Mouse (Mus musculus): ENCODE results near the gene Phlda3. TPM values are rescaled to one million over a fixed set of nuclear protein-coding genes. Genes with fewer than 3 reads are reported as not detected.

The Phlda3 gene
- polyA plus RNA-seq, 1 experiment from 2014 or later: 22.8 TPM

DNA sequence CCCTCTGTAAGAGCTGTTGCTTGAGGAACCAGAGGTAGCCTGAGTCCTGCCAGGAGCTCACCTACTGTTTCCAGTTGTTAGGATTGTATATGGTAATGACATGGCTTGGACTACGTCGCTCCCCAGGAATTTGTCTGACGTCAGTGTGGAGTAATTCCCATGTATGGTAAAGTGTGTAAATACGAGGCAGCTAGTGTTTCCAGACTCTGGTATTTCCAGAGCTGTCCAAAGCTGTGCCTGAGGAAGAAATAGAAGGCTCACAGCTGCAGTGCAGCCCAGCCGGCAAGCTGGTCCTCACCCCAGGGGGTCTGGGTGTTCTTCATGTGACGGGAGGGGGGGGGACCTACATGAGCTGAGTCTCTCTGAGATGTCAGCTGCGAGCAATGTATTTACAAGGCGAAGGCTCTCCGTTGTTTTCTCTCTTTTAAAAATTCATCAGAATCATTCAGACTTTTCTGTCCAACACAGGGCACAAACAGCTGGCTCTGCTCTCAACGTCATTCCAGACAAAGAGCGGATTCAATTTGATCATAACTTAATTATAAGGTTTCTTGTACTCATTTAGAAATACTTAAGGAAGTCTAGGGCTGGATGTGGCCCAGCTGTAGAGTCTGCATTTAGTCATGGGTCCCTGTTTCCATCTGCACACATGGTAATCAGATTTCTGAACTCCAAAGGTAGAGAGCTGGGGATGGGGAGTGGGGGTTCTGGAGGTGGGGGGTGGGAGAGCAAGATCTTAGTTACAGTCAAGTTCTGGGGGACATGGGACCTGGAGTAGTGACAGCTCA is 33.8 kb upstream of the Phlda3 start:
- H3K27me3 ChIP-seq (ENCODE audit: low read depth, poor library complexity, severe bottlenecking): peaks cover 31% of the 10 kb centered on the region
- no peak overlapping the region for H3K4me3 ChIP-seq
- peaks cover 73% of the 10 kb centered on the region for H3K4me1 ChIP-seq
- no peaks in the 10 kb centered on the region for H3K36me3 ChIP-seq
- peak overlapping the region; percentile 38; the same call in 1 of the 2 replicates for H3K27ac ChIP-seq (replicated peaks)
- peak; percentile 26 for DNase-seq (ENCODE audit: low spot score)
- WGBS: 56% methylated on average over 11 of the region's 11 CpGs
- H3K9me3 ChIP-seq (replicated peaks): no peaks in the 10 kb centered on the region

DNA sequence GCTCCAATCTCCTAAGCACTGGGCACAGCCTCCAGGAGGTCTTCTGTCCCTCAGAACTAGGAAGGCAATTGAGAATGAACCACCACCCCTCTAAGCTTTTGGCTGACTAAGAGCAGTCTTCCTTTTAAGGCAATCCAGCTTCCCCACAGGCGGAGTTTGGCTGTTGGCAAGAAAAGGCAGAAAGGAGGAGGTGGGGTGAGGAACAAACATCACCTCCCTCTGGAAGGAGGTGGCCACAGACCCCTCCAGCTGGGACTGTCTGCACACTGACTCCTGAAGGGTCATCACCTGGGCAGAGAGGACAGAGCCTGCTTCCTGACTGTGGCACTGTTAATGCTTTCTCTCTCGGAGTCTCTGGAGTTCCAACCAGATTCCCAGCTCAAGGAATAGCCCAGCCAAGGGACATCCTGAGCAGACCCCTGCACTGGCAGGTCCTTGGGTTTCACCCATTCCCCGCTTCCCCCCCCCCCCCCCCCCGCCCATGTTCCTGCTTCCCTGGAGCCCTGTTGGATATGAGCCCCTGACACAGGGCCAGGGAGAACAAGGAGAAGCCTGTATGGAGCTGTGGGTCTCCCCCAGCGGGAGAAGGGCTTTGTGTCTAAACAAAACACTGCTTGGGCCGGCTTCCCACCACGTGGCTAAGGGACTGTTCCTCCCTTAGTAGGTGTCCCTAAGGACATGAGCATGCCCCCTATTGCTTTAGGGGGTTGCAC is 31.5 kb upstream of the Phlda3 start:
- peaks cover 61% of the 10 kb centered on the region for H3K4me1 ChIP-seq
- DNase-seq (ENCODE audit: low spot score): no peak

DNA sequence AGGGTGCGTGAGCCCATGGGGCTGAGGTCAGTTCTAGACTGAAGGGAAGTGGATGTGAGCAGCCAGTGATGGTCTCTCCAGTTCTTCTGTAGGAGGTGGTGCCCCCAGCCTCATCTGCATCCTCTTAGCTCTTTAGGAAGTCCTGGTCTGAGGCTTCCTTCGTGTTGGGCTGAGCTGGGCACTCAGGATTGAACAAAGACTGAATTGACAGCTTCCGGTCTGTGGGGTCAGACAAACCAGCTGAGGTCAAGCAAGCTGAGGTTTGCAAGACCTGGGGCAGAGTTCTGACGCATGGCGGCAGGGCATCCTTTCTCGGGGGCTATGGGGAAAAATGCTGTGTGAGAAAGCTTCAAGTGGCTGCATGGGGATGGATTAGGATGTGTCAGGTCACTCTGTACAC is 30.5 kb upstream of the Phlda3 start:
- peak; percentile 43 for DNase-seq (ENCODE audit: low spot score)
- Histone ChIP-seq H3K4me3 (no peak overlapping the region), H3K4me1 (peaks cover 57% of the 10 kb centered on the region), H3K27ac (replicated peaks) (peak overlapping the region; percentile 74), H3K36me3 (peaks cover 4% of the 10 kb centered on the region; the same call in 1 of the 2 replicates), H3K27me3 (ENCODE audit: low read depth, poor library complexity, severe bottlenecking) (peaks cover 11% of the 10 kb centered on the region), H3K9me3 (replicated peaks) (no peaks in the 10 kb centered on the region)
- whole genome bisulfite sequencing: 23% methylated on average over 6 of the region's 6 CpGs

More for the DNA sequence above, 31.5 kb upstream of the Phlda3 start:
- peak overlapping the region; percentile 74 for H3K27ac ChIP-seq (replicated peaks)
- no peaks in the 10 kb centered on the region for H3K36me3 ChIP-seq
- 33% methylated on average over 6 of the region's 7 CpGs for WGBS
- no peaks in the 10 kb centered on the region for H3K9me3 ChIP-seq (replicated peaks)
- H3K27me3 ChIP-seq (ENCODE audit: low read depth, poor library complexity, severe bottlenecking): peaks cover 20% of the 10 kb centered on the region
- no peak overlapping the region for H3K4me3 ChIP-seq

DNA sequence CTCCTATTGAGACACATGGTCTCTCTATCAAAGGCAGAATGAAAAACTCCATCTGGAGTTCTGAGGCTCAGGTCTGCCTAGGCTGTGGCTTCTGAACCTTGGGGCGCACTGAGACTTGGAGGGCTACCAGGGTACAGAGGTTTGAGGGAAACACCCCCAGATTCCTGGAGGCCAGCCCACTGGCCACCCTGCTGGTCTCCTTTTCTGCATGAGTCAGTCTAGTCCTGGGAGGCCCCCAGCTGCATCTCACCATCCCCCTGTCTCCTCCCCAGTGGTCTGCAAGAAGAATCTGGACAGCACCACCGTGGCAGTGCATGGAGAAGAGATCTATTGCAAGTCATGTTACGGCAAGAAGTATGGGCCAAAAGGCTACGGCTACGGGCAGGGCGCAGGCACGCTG is 20.9 kb upstream of the Phlda3 start:
- WGBS: 91% methylated on average over 7 of the region's 7 CpGs
- H3K4me1 ChIP-seq: peaks cover 13% of the 10 kb centered on the region
- no peak overlapping the region for H3K27ac ChIP-seq (replicated peaks)
- H3K27me3 ChIP-seq (ENCODE audit: low read depth, poor library complexity, severe bottlenecking): no peaks in the 10 kb centered on the region
- peaks cover 18% of the 10 kb centered on the region; the same call in 1 of the 2 replicates for H3K36me3 ChIP-seq
- no peaks in the 10 kb centered on the region for H3K9me3 ChIP-seq (replicated peaks)
- DNase-seq (ENCODE audit: low spot score): no peak
- no peak overlapping the region for H3K4me3 ChIP-seq

DNA sequence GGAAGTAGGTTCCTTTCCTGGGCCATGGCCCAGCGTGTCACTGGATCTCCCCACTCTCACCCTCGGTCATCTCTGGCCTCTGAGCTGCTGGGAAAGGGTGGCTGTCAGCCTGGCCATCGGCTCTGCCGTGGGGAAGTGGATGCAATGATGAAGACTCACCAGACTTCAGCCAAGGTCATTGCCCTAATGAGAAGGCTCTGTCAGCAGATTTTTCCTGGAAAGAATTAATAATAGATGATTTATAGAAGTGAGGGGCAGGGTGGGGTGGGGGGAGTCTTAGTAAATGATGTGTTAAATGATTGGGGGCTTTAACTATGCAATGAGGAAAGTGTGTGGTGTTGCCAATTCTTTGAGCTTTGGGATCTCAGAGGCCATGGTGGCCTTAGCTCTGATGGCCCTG is 19.7 kb upstream of the Phlda3 start:
- no peaks in the 10 kb centered on the region for H3K27me3 ChIP-seq (ENCODE audit: low read depth, poor library complexity, severe bottlenecking)
- peaks cover 7% of the 10 kb centered on the region for H3K4me1 ChIP-seq
- H3K4me3 ChIP-seq: no peak overlapping the region
- no peaks in the 10 kb centered on the region for H3K9me3 ChIP-seq (replicated peaks)
- H3K36me3 ChIP-seq: peaks cover 28% of the 10 kb centered on the region
- WGBS: 92% methylated on average over 4 of the region's 4 CpGs
- H3K27ac ChIP-seq (replicated peaks): no peak overlapping the region
- DNase-seq (ENCODE audit: low spot score): no peak

GRCm38 (mm10) chr1:135752737-135753348 is 13.1 kb upstream of the Phlda3 start:
- 0 out of 2 replicates have a peak overlapping the region, but pooled peaks have one; percentile 30 for H3K27ac ChIP-seq (replicated peaks)

GRCm38 (mm10) chr1:135755287-135755686 is 10.6 kb upstream of the Phlda3 start:
- H3K27me3 ChIP-seq (ENCODE audit: low read depth, poor library complexity, severe bottlenecking): peaks cover 10% of the 10 kb centered on the region; the same call in 1 of the 2 replicates

More at GRCm38 (mm10) chr1:135752737-135753348, 13.1 kb upstream of the Phlda3 start:
- DNase-seq (ENCODE audit: low spot score): peak; percentile 95
- 10% methylated on average over 10 of the region's 10 CpGs for WGBS
- H3K4me3 ChIP-seq: no peak overlapping the region
- peaks cover 10% of the 10 kb centered on the region; the same call in 1 of the 2 replicates for H3K27me3 ChIP-seq (ENCODE audit: low read depth, poor library complexity, severe bottlenecking)
- peaks cover 10% of the 10 kb centered on the region; the same call in 1 of the 2 replicates for H3K36me3 ChIP-seq
- H3K9me3 ChIP-seq (replicated peaks): no peaks in the 10 kb centered on the region
- peaks cover 9% of the 10 kb centered on the region for H3K4me1 ChIP-seq

GRCm38 (mm10) chr1:135755913-135756312 is 10.0 kb upstream of the Phlda3 start:
- H3K4me1 ChIP-seq: peaks cover 9% of the 10 kb centered on the region
- H3K36me3 ChIP-seq: peaks cover 4% of the 10 kb centered on the region; the same call in 1 of the 2 replicates
- no peak overlapping the region for H3K4me3 ChIP-seq
- peaks cover 10% of the 10 kb centered on the region; the same call in 1 of the 2 replicates for H3K27me3 ChIP-seq (ENCODE audit: low read depth, poor library complexity, severe bottlenecking)
- no peaks in the 10 kb centered on the region for H3K9me3 ChIP-seq (replicated peaks)
- H3K27ac ChIP-seq (replicated peaks): no peak overlapping the region
- no peak for DNase-seq (ENCODE audit: low spot score)
- WGBS: 90% methylated on average over 3 of the region's 3 CpGs

More at GRCm38 (mm10) chr1:135755287-135755686, 10.6 kb upstream of the Phlda3 start:
- Histone ChIP-seq H3K4me3 (no peak overlapping the region), H3K36me3 (peaks cover 10% of the 10 kb centered on the region; the same call in 1 of the 2 replicates), H3K4me1 (peaks cover 9% of the 10 kb centered on the region), H3K9me3 (replicated peaks) (no peaks in the 10 kb centered on the region), H3K27ac (replicated peaks) (no peak overlapping the region)
- DNase-seq (ENCODE audit: low spot score): no peak
- 73% methylated on average over 9 of the region's 9 CpGs for WGBS

DNA sequence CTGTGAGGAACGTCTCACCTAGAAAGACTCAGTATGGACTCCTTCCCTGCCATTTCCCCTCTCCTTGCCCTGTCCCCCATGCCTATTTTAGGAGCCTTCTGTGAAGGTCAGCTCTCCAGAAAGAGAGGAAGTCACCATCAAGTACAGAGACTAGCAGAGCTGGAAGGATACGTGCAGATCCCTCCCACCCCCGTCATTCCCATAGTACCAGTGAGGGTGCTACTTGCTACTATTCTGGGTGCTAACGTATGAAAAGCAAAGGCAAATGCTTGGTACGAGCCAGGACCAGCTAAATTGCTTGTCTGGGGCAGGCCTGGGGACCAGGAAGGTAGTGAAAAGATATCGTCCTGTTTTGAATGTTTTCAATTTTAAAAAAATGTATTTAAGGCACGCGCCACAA is 8.6 kb upstream of the Phlda3 start:
- H3K27me3 ChIP-seq (ENCODE audit: low read depth, poor library complexity, severe bottlenecking): peaks cover 10% of the 10 kb centered on the region; the same call in 1 of the 2 replicates
- no peak overlapping the region for H3K27ac ChIP-seq (replicated peaks)
- 74% methylated on average over 8 of the region's 8 CpGs for WGBS
- H3K9me3 ChIP-seq (replicated peaks): no peaks in the 10 kb centered on the region
- H3K36me3 ChIP-seq: no peaks in the 10 kb centered on the region
- H3K4me3 ChIP-seq: no peak overlapping the region
- DNase-seq (ENCODE audit: low spot score): no peak
- H3K4me1 ChIP-seq: peaks cover 9% of the 10 kb centered on the region

DNA sequence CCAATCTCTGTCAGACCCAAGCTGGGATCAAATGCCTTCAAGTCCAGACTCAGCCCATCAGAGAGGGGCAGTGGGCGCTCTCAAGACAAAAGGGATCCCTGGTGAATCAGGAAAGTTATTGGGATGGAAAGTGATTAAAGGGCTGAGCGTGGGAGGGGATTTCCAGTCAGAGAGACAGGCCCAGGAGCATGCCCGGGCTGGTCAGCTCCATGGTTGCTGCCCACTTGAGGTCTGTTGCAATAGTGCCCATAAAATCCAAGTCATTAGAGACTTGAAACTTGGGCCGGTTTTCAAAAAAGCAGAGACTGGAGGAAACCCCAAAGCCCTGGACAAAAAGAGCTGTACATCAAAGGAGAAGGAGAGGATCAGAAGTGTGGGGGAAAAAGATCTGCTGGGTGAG is 6.2 kb upstream of the Phlda3 start:
- Histone ChIP-seq H3K9me3 (replicated peaks) (no peaks in the 10 kb centered on the region), H3K27me3 (ENCODE audit: low read depth, poor library complexity, severe bottlenecking) (peaks cover 22% of the 10 kb centered on the region), H3K36me3 (no peaks in the 10 kb centered on the region), H3K4me3 (no peak overlapping the region), H3K4me1 (peaks cover 14% of the 10 kb centered on the region), H3K27ac (replicated peaks) (no peak overlapping the region)
- DNase-seq (ENCODE audit: low spot score): no peak
- 56% methylated on average over 4 of the region's 4 CpGs for WGBS

- 78% methylated on average over 8 of the region's 8 CpGs for WGBS
- Histone ChIP-seq H3K4me3 (no peak overlapping the region), H3K4me1 (peaks cover 14% of the 10 kb centered on the region), H3K36me3 (no peaks in the 10 kb centered on the region), H3K9me3 (replicated peaks) (no peaks in the 10 kb centered on the region), H3K27ac (replicated peaks) (no peak overlapping the region), H3K27me3 (ENCODE audit: low read depth, poor library complexity, severe bottlenecking) (peaks cover 24% of the 10 kb centered on the region)
- no peak for DNase-seq (ENCODE audit: low spot score)
These were observed 5.7 kb upstream of the Phlda3 start for GRCm38 (mm10) chr1:135760216-135760615.

DNA sequence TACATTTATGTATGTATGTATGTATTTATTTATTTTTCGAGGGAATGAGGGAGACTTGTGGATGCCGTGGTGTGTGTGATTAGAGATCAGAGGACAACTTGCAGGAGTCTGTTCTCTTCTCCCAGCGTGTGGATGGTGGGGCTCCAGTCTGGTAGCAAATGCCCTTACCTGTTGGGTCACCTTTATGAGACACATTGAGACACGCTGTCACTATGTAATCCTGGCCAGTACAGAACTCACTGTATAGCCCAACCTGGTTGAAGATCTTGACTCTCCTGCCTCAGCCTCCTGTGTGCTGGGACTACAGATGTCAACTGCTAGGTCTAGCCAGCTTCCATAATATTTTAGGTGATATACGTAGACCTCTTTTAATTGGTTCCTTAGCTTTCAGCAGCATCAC is 4.2 kb upstream of the Phlda3 start:
- DNase-seq (ENCODE audit: low spot score): no peak
- Histone ChIP-seq H3K27me3 (ENCODE audit: low read depth, poor library complexity, severe bottlenecking) (peaks cover 33% of the 10 kb centered on the region), H3K27ac (replicated peaks) (no peak overlapping the region), H3K4me1 (peaks cover 29% of the 10 kb centered on the region), H3K4me3 (no peak overlapping the region), H3K36me3 (no peaks in the 10 kb centered on the region), H3K9me3 (replicated peaks) (no peaks in the 10 kb centered on the region)
- 93% methylated on average over 5 of the region's 5 CpGs for WGBS

All from midbrain, embryonic 10.5 days (tissue).